Mouse (Mus musculus) megakaryocyte, embryonic 14.5 days (primary cell): ENCODE data around the gene Acta1. TPM values are rescaled to one million over a fixed set of nuclear protein-coding genes. Genes with fewer than 3 reads are reported as not detected.

Experiments
- H3K27me3 ChIP-seq: replicated peaks from 2 replicates; pipeline ENCODE3; 2012; ENCODE audit warnings: inconsistent platforms
- H3K36me3 ChIP-seq: replicated peaks from 2 replicates; pipeline ENCODE3; 2012; ENCODE audit warnings: low read length, inconsistent platforms, mixed read lengths
- H3K4me1 ChIP-seq: 2 replicates; pipeline ENCODE4 v1.6.1; 2012; ENCODE audit warnings: inconsistent platforms
- H3K4me3 ChIP-seq: replicated peaks from 2 replicates; pipeline ENCODE3; 2012; ENCODE audit warnings: moderate library complexity, mild to moderate bottlenecking, inconsistent platforms
- H3K9me3 ChIP-seq: 2 replicates; pipeline ENCODE4 v1.6.1; 2012; ENCODE audit warnings: inconsistent platforms
- FLI1 ChIP-seq: IDR thresholded peaks from 2 replicates; pipeline ENCODE4 v1.6.1; 2012; ENCODE audit warnings: low read length, inconsistent platforms, mixed read lengths
- GATA1 ChIP-seq: IDR thresholded peaks from 3 replicates; pipeline ENCODE4 v1.6.1; 2012; ENCODE audit warnings: mixed read lengths, low read length, inconsistent platforms, borderline replicate concordance
- polyA plus RNA-seq: library from polyadenylated mRNA; stranded (reverse); fragments of >175 nt; gene quantifications from 2 replicates; pipeline ENCODE4 v1.2.3, GENCODE M21; 2012; ENCODE audit warnings: low replicate concordance; ENCODE audit not compliant: insufficient read depth

Acta1 gene
- polyA plus RNA-seq, 1 experiment: 0.45 TPM

DNA sequence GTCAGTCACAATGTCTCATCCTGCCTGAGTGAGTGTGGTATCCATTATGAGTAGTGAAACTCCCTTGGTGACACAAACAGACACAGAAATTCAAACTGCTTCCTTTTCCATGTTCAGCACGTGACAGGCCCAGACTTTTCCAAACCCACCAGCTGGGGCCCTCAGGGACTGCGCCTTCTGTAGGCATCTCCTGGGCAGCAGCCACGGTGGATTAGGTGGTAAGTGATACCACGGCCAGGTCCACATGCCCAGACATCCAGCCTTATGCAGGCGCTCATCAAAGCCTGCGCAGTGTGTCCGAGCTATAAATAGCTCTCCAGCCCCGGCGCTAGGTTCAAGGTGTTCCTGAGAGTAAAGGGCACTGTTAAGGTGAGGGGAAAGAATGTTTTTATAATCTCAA lies 22.5 kb downstream of the Acta1 start:
- H3K4me1 ChIP-seq: peaks cover 28% of the 10 kb centered on the region
- no peak overlapping the region for H3K4me3 ChIP-seq
- no peaks in the 10 kb centered on the region for H3K9me3 ChIP-seq
- peaks cover 30% of the 10 kb centered on the region for H3K27me3 ChIP-seq
- no peaks in the 10 kb centered on the region for H3K36me3 ChIP-seq
- no peak for TF ChIP-seq FLI1
- TF ChIP-seq GATA1: no peak

- H3K4me3 ChIP-seq: no peak overlapping the region
- H3K9me3 ChIP-seq: peaks cover 4% of the 10 kb centered on the region; the same call in 1 of the 2 replicates
- H3K4me1 ChIP-seq: peaks cover 23% of the 10 kb centered on the region
- H3K36me3 ChIP-seq: no peaks in the 10 kb centered on the region
- peaks cover 48% of the 10 kb centered on the region for H3K27me3 ChIP-seq
- no peak for TF ChIP-seq GATA1
- no peak for TF ChIP-seq FLI1
Measured at GRCm38 (mm10) chr8:123866971-123867370, 27.6 kb downstream of the Acta1 start.

DNA sequence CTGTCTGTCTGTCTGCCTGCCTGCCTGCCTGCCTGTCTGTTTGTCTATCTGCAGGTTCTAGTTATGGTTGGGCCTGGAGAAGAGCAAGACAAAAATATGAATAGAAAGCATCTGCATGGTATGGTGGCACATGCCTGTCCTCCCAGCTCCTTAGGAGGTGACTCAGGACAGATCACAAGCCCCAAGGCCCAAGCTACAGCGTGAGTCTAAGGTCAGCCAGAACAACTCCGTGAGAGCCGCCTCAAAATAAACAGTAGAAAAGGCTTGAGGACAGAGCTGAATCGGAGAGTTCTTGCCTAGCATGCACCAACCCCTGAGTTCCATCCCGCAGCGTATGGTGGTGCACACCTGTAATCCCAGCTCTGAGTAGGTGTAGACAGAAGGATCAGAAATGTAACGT lies 28.8 kb downstream of the Acta1 start:
- peaks cover 23% of the 10 kb centered on the region for H3K4me1 ChIP-seq
- peaks cover 55% of the 10 kb centered on the region for H3K27me3 ChIP-seq
- no peak for TF ChIP-seq FLI1
- TF ChIP-seq GATA1: no peak
- no peak overlapping the region for H3K4me3 ChIP-seq
- H3K36me3 ChIP-seq: no peaks in the 10 kb centered on the region
- H3K9me3 ChIP-seq: peaks cover 12% of the 10 kb centered on the region

DNA sequence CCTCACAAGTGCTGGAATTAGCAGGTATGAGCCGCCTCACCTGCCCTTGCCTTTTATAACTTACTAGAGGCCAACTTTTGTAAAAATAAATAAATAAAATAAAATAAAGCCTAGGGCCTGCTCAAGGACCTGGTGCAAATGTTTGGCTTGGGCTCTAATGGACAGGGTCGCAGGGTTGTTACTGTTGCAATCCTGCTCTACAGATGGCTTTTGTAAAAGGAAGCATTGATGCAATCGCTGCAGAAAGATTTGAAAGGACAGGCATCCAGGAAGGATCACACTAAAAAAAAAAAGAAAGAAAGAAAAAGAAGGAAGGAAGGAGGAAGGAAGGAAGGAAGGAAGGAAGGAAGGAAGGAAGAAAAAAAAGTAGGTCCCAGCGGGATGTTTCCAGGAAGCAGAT lies 34.2 kb downstream of the Acta1 start:
- Histone ChIP-seq H3K36me3 (no peaks in the 10 kb centered on the region), H3K4me3 (peak overlapping the region; percentile 92), H3K9me3 (peaks cover 14% of the 10 kb centered on the region), H3K27me3 (peaks cover 45% of the 10 kb centered on the region), H3K4me1 (peaks cover 41% of the 10 kb centered on the region)
- no peak for TF ChIP-seq FLI1
- TF ChIP-seq GATA1: no peak

- TF ChIP-seq GATA1 (no peak), FLI1 (no peak)
- peaks cover 41% of the 10 kb centered on the region for H3K27me3 ChIP-seq
- peak within 1 kb of the TSS; percentile 92 for H3K4me3 ChIP-seq
- H3K4me1 ChIP-seq: peaks cover 44% of the 10 kb centered on the region
- peaks cover 14% of the 10 kb centered on the region for H3K9me3 ChIP-seq
- H3K36me3 ChIP-seq: no peaks in the 10 kb centered on the region
Measured at GRCm38 (mm10) chr8:123859648-123860259, 34.8 kb downstream of the Acta1 start, which contains the start of gene Ccsap. Ccsap (minus strand) TSS chr8:123860209.

- no peak for TF ChIP-seq GATA1
- no peak for TF ChIP-seq FLI1
- Histone ChIP-seq H3K9me3 (peaks cover 14% of the 10 kb centered on the region), H3K27me3 (peaks cover 34% of the 10 kb centered on the region), H3K4me3 (peak overlapping the region; percentile 92), H3K4me1 (peaks cover 44% of the 10 kb centered on the region), H3K36me3 (no peaks in the 10 kb centered on the region)
Measured at GRCm38 (mm10) chr8:123858941-123859647, 35.5 kb downstream of the Acta1 start.

DNA sequence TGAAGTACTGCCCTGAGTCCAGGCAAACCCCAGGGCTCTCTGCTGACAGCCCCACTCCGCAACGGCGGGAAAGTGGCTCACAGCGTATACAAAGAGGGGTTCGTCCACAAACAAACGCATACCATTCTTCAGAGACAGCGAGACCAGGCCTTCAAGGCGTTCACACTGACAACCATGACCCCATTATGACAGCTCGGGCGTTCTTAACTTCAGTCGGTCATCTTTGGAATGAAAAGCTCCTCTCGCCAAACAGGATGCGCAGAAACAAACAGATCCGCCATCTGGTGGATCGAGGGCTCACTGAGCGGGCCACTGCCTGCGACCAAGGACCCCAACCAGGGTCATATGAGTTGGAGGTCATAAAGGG lies 36.0 kb downstream of the Acta1 start:
- peaks cover 30% of the 10 kb centered on the region for H3K27me3 ChIP-seq
- H3K36me3 ChIP-seq: no peaks in the 10 kb centered on the region
- H3K9me3 ChIP-seq: peaks cover 14% of the 10 kb centered on the region
- H3K4me3 ChIP-seq: peak overlapping the region; percentile 92
- TF ChIP-seq GATA1: no peak
- TF ChIP-seq FLI1: no peak
- H3K4me1 ChIP-seq: peaks cover 44% of the 10 kb centered on the region

DNA sequence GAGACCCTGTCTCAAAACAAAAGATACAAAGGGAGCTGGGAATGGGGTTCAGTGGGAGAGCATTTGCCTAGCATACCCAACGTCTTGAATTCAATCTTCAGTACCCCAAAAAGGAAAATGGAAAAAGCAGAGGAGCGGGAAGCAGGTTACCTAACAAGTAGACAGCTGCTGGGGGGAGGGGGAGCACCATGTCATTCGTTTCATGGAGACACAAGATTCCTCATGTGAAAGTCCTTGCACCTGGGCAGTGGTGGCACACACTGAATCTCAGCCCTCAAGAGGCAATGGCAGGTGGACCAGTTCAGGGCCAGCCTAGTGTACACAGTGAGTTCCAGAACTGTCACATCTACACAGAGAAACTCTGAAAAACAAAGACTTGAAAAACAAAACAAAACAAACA lies 37.2 kb downstream of the Acta1 start:
- Histone ChIP-seq H3K27me3 (peaks cover 21% of the 10 kb centered on the region), H3K4me1 (peaks cover 40% of the 10 kb centered on the region), H3K4me3 (no peak overlapping the region), H3K36me3 (no peaks in the 10 kb centered on the region), H3K9me3 (peaks cover 10% of the 10 kb centered on the region)
- no peak for TF ChIP-seq GATA1
- TF ChIP-seq FLI1: no peak

DNA sequence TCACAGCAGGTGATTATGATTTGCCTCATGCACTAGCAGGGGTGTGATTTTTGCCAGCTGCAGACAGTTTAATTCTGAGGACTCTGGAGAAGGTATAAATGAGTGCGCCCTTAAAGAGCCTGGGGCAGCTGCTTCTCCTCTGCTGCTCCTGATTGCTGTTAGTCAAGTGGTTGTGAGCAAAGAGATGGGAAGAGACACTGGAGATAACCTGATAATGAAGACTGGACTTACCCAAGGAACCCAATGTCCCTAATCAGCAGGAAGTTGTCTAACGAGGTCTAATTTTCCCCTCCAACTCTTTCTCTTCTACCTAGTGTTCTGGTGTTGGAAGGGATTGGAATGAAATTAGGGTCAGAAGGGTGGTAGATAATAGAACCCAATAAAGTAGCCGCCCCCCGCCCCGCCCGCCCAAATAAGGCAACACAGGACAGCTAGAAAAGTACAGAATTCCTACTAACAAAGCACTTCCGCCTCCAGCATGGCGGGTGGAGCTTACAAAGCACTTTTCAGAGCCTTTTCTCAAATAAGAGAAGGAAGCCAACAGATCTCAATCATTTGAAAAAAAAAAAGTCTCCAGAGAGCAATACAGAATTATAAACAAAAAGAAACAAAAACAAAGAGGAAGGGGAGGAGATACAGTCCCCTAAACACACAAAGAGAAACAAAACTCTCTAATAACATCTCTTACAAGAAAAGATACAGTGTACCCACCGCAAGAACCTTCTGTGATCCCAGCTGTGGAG lies 39.6 kb downstream of the Acta1 start:
- no peak for TF ChIP-seq GATA1
- no peak for TF ChIP-seq FLI1
- Histone ChIP-seq H3K4me1 (peaks cover 38% of the 10 kb centered on the region), H3K27me3 (peaks cover 8% of the 10 kb centered on the region), H3K9me3 (no peaks in the 10 kb centered on the region), H3K4me3 (no peak overlapping the region), H3K36me3 (no peaks in the 10 kb centered on the region)

DNA sequence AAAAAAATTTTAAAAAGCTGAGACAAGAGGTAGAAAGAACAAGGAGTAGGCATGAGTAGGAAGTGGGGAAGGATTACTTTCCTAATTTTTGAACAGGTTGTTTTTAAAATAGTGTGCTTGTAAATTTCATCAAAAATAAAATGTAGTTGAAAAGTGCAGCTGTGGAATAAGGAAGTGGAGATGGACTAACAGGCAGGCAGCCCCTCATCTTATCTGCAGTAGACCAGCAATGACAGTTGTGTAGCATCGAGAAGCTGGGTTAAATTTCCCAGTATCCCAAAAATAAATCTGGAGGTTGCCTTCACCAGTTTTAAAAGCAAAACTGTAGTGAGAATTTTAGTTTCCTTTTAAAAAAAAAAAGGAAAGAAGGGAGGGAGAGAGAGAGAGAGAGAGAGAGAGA lies 40.3 kb downstream of the Acta1 start:
- Histone ChIP-seq H3K9me3 (no peaks in the 10 kb centered on the region), H3K27me3 (peaks cover 4% of the 10 kb centered on the region), H3K36me3 (no peaks in the 10 kb centered on the region), H3K4me3 (no peak overlapping the region), H3K4me1 (peaks cover 33% of the 10 kb centered on the region)
- TF ChIP-seq FLI1: no peak
- TF ChIP-seq GATA1: no peak
